Mouse (Mus musculus): ENCODE measurements around the gene Pdzk1ip1.

DNA sequence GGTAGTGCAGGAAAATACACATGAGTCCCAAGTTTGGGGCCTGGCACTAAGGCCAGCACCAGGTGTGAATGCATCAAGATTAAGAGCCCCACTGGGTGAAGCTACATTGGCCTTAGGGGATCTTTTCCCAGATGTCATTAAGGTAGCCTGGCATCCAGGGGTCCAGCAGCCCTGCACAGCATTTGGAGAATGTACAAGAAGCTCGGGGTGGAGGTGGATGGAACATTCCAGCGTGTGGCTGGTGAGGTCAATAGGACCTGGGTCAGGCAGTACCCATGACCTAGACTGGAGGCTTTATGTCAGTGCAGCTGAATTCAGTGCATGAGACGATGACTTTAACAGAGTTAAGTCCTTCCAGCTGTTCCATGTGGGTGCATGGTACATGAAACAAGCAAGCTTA, 3.3 kb downstream of the Pdzk1ip1 start:
- TF ChIP-seq POLR2A (IDR thresholded peaks at IDR 0.05; ENCODE audit: low read depth, low read length) (no peak), CTCF (IDR thresholded peaks at IDR 0.05; ENCODE audit: extremely low read depth, insufficient read length, insufficient replicate concordance, low read depth, low read length) (no peak)

All from small intestine, adult 2 months (tissue).